Mouse (Mus musculus) ovary, postnatal 10 days (tissue): ENCODE results near the gene Gm9774.

Experiments used
- DNase-seq: peaks from one replicate; pipeline ENCODE4 v3.0.0; 2022; ENCODE audit warnings: low spot score

The Gm9774 gene

GRCm38 (mm10) chr3:92429323-92429722, at the start of gene Gm9774:
Gm9774 (minus strand) TSS chr3:92429423.
- DNase-seq, result no peak

- DNase-seq, result no peak
Observed at GRCm38 (mm10) chr3:92470111-92470510, 40.9 kb upstream of the Gm9774 start.

- no peak for DNase-seq
Observed at GRCm38 (mm10) chr3:92467424-92467823, 38.2 kb upstream of the Gm9774 start.

GRCm38 (mm10) chr3:92466576-92466975, 37.4 kb upstream of the Gm9774 start:
- no peak for DNase-seq

GRCm38 (mm10) chr3:92458620-92459019, 29.4 kb upstream of the Gm9774 start, which contains the start of gene Sprr3:
Sprr3 (minus strand) TSS chr3:92458720.
- DNase-seq, result no peak

GRCm38 (mm10) chr3:92455151-92455550, 25.9 kb upstream of the Gm9774 start:
- DNase-seq, result no peak

GRCm38 (mm10) chr3:92440177-92440576, 11.0 kb upstream of the Gm9774 start:
- DNase-seq, result no peak

- no peak for DNase-seq
Observed at GRCm38 (mm10) chr3:92438689-92439088, 9.5 kb upstream of the Gm9774 start, which contains the start of gene Sprr1b. Sprr1b (minus strand) TSS chr3:92438789.

GRCm38 (mm10) chr3:92432282-92432681, 3.1 kb upstream of the Gm9774 start, which contains the start of gene Sprr2k:
Sprr2k (plus strand) TSS chr3:92432582.
- DNase-seq, result no peak

- DNase-seq, result no peak
Observed at GRCm38 (mm10) chr3:92417782-92418181, 11.4 kb downstream of the Gm9774 start, which contains the start of gene Sprr2j-ps. Sprr2j-ps (plus strand) TSS chr3:92418082.

- no peak for DNase-seq
Observed at GRCm38 (mm10) chr3:92407691-92408090, 21.5 kb downstream of the Gm9774 start, which contains the start of gene Sprr2i. Sprr2i (plus strand) TSS chr3:92407991.

- DNase-seq, result no peak
Observed at GRCm38 (mm10) chr3:92394301-92394700, 34.9 kb downstream of the Gm9774 start.

- DNase-seq, result no peak
Observed at GRCm38 (mm10) chr3:92385385-92385784, 43.8 kb downstream of the Gm9774 start, which contains the start of gene Sprr2h. Sprr2h (plus strand) TSS chr3:92385685.
